In the genomic region with DNA sequence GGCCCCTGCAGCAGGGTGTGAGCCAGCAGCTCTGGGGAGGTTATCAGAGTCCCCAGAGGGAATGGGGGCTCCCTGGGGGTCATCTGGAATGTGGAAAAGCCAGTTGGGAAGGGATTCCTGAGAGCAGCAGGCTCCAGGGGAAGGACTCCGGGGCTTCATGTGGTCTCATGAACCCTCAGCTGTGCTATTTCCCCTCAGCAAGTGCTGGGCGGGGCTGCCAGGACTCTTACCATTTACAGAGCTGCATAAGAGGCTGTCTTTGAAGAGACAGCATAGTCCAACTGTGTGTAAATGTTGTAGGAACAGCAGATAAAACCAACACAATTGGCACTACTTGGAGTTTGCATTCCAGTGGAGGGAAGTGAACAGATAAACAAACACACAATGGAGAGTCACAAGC, we compare ENCODE assay signal across 7 mouse cellular contexts.
A peak's percentile ranks its signal among the peaks of the same experiment; 100 is the strongest.
DNase-seq lines count a peak whose midpoint lies in the region; TF ChIP-seq lines count a peak whose summit lies in the region.

No protein-coding gene starts in this region.

- H3K4me1 ChIP-seq in liver, adult 2 months (ENCODE audit: control insufficient read depth, insufficient read depth, low read length) = no peaks in the 10 kb centered on the region
- peaks cover 11% of the 10 kb centered on the region for H3K4me1 ChIP-seq in heart, adult 2 months (ENCODE audit: control insufficient read depth, insufficient read depth, low read length)

- H3K27me3 ChIP-seq in liver, adult 2 months (ENCODE audit: control insufficient read depth, insufficient read depth, low read length) = no peaks in the 10 kb centered on the region
- H3K27me3 ChIP-seq in heart, adult 2 months (ENCODE audit: control insufficient read depth, insufficient read depth, low read length) = no peaks in the 10 kb centered on the region

- 35% methylated on average over 2 of the region's 2 CpGs for WGBS in liver, adult 2 months
- WGBS in heart, adult 2 months = 33% methylated on average over 2 of the region's 2 CpGs

- TF ChIP-seq CTCF in liver, adult 2 months (IDR thresholded peaks at IDR 0.05; ENCODE audit: low read depth, low read length) = no peak
- TF ChIP-seq CTCF in heart, adult 2 months (IDR thresholded peaks at IDR 0.05) = no peak

- H3K4me3 ChIP-seq in liver, adult 2 months (ENCODE audit: insufficient read depth, low read depth, low read length) = no peak overlapping the region
- no peak overlapping the region for H3K4me3 ChIP-seq in heart, adult 2 months

- H3K27ac ChIP-seq in liver, adult 2 months (replicated peaks; ENCODE audit: insufficient read depth, low read depth, low read length) = peak overlapping the region; percentile 52
- H3K27ac ChIP-seq in heart, adult 2 months = peak overlapping the region; percentile 48

- DNase-seq in liver, adult 2 months (ENCODE audit: extremely low read depth, low read depth, low spot score) = peak; percentile 43
- DNase-seq in liver = no peak
- DNase-seq in heart, adult 2 months = no peak
- peak; percentile 48 to 62 for DNase-seq in heart, postnatal 10 days
- DNase-seq in lung, postnatal 10 days = peak; percentile 70
- no peak for DNase-seq in B cell, adult 2 months
- DNase-seq in left cerebral cortex, postnatal 4 days = no peak

- intact Hi-C loops in heart, adult 2 months (cut with DNase I) = no loop called here
- intact Hi-C loops in heart, postnatal 10 days (cut with DNase I) = no loop called here
- intact Hi-C loops in left cerebral cortex, postnatal 4 days (cut with DNase I) = no loop called here

- H3K9ac ChIP-seq in liver, adult 2 months (ENCODE audit: low read depth, low read length) = no peak overlapping the region
- H3K9ac ChIP-seq in heart, adult 2 months (ENCODE audit: low read depth, low read length) = no peak overlapping the region

- no peak for TF ChIP-seq EP300 in heart, adult 2 months (IDR thresholded peaks at IDR 0.05; ENCODE audit: insufficient read depth, low read depth, low read length)

- no peaks in the 10 kb centered on the region for H3K79me2 ChIP-seq in liver, adult 2 months (ENCODE audit: control insufficient read depth, insufficient read depth, low read length)
- no peaks in the 10 kb centered on the region for H3K79me2 ChIP-seq in heart, adult 2 months (replicated peaks; ENCODE audit: control insufficient read depth, insufficient read depth, low read length)

- TF ChIP-seq POLR2A in liver, adult 2 months (IDR thresholded peaks at IDR 0.05; ENCODE audit: extremely low read depth, insufficient read depth, low read length) = no peak
- TF ChIP-seq POLR2A in heart, adult 2 months (IDR thresholded peaks at IDR 0.05; ENCODE audit: insufficient read depth, low read depth, low read length) = no peak

- H3K36me3 ChIP-seq in liver, adult 2 months (ENCODE audit: control insufficient read depth, insufficient read depth, low read length) = no peaks in the 10 kb centered on the region
- no peaks in the 10 kb centered on the region for H3K36me3 ChIP-seq in heart, adult 2 months (ENCODE audit: control insufficient read depth, insufficient read depth, low read length)

Comparison
In these comparisons a context has a peak if more than half of its experiments do, and no peak if none do; other contexts are left out.
1. DNase-seq: peak in liver, adult 2 months (single experiment), heart, postnatal 10 days (2 of 2) and lung, postnatal 10 days (single experiment); none in liver (single experiment), heart, adult 2 months (0 of 2), B cell, adult 2 months (0 of 2) and left cerebral cortex, postnatal 4 days (single experiment).